Mouse (Mus musculus) C2C12 (cell line): ENCODE measurements around the gene Clmp.

Experiments
- CEBPB ChIP-seq: IDR thresholded peaks from one replicate; pipeline ENCODE4 v1.6.1; 2011; ENCODE audit warnings: low read depth, mild to moderate bottlenecking, control low read depth, moderate library complexity
- CTCF ChIP-seq: IDR thresholded peaks from one replicate; pipeline ENCODE4 v1.5.1; 2011; ENCODE audit not compliant: control insufficient read depth, insufficient read depth, insufficient read length
- MAX ChIP-seq: IDR thresholded peaks from one replicate; pipeline ENCODE4 v1.6.1; 2011; ENCODE audit warnings: mild to moderate bottlenecking, control low read depth
- MYOG ChIP-seq: IDR thresholded peaks from one replicate; pipeline ENCODE4 v1.6.1; 2011; ENCODE audit not compliant: control insufficient read depth, insufficient read length; ENCODE audit errors: extremely low read depth

- TF ChIP-seq CEBPB (no peak), CTCF (no peak), MYOG (no peak), MAX (no peak)
Observed at GRCm38 (mm10) chr9:40652757-40653156, 33.0 kb upstream of the Clmp start.
